Mouse (Mus musculus) liver, postnatal 0 days (tissue): Measurements from ENCODE around the gene Cdiptos. TPM values are rescaled to one million over a fixed set of nuclear protein-coding genes. Genes with fewer than 3 reads are reported as not detected.
A peak's percentile ranks its signal among the peaks of the same experiment; 100 is the strongest.

Experiments used
- ATAC-seq: fragments of 200-750 bp; cut with Nextera tagmentation; 2 replicates; pipeline ENCODE4 v1.8.0; 2017; ENCODE audit warnings: mild to moderate bottlenecking, moderate library complexity
- DNase-seq: peaks from one replicate; pipeline ENCODE4 v3.0.0-alpha.2; 2016
- H3K27ac ChIP-seq: fragments of 300-500 bp; sonication (generic); 2 replicates; pipeline ENCODE4 v1.5.1; 2014; ENCODE audit warnings: antibody characterized with exemption, moderate library complexity, mild to moderate bottlenecking, low read depth
- H3K27me3 ChIP-seq: fragments of 300-500 bp; sonication (generic); 2 replicates; pipeline ENCODE4 v1.6.1; 2014; ENCODE audit warnings: low read length, control low read depth, mixed read lengths; ENCODE audit not compliant: insufficient read depth
- H3K36me3 ChIP-seq: fragments of 300-500 bp; sonication (generic); replicated peaks from 2 replicates; pipeline ENCODE4 v1.6.1; 2014; ENCODE audit warnings: mild to moderate bottlenecking, control low read depth, low read length, moderate library complexity, mixed read lengths; ENCODE audit not compliant: insufficient read depth
- H3K4me1 ChIP-seq: fragments of 300-500 bp; sonication (generic); 2 replicates; pipeline ENCODE4 v1.6.1; 2014; ENCODE audit warnings: antibody characterized with exemption, mild to moderate bottlenecking, control low read depth; ENCODE audit not compliant: insufficient read depth
- H3K4me2 ChIP-seq: fragments of 300-500 bp; sonication (generic); 2 replicates; pipeline ENCODE4 v1.6.1; 2014; ENCODE audit warnings: low read depth, mild to moderate bottlenecking, low read length, moderate library complexity, mixed read lengths
- H3K4me3 ChIP-seq: fragments of 300-500 bp; sonication (generic); 2 replicates; pipeline ENCODE4 v1.5.1; 2014; ENCODE audit warnings: low read depth, low read length
- H3K9ac ChIP-seq: fragments of 300-500 bp; sonication (generic); replicated peaks from 2 replicates; pipeline ENCODE4 v1.6.1; 2014; ENCODE audit warnings: mild to moderate bottlenecking, moderate library complexity
- H3K9me3 ChIP-seq: fragments of 300-500 bp; sonication (generic); 2 replicates; pipeline ENCODE4 v1.6.1; 2016; ENCODE audit warnings: mild to moderate bottlenecking, control low read depth, low read length, mixed read lengths
- CTCF ChIP-seq: sonication (generic); IDR thresholded peaks from 2 replicates; pipeline ENCODE4 v1.5.1; 2016; ENCODE audit warnings: antibody characterized with exemption, low read depth
- EP300 ChIP-seq: IDR thresholded peaks from 2 replicates; pipeline ENCODE4 v1.6.1; 2016; ENCODE audit warnings: antibody characterized with exemption, low read depth, mild to moderate bottlenecking
- WGBS: fragments of 180-500 bp; shearing (Covaris S2); extraction: QIAGEN DNeasy Blood & Tissue Kit; methylation state at CpG from one replicate; pipeline ENCODE4 v1.1.7; 2014; ENCODE audit not compliant: insufficient replicate concordance; 5-methylcytosine and 5-hydroxymethylcytosine counted together
- polyA plus RNA-seq: library from polyadenylated mRNA; unstranded; fragments of >200 nt; fragmentation: Nextera tagmentation; extraction: Ambion mirVana; gene quantifications from 2 replicates; pipeline ENCODE4 v1.2.1, GENCODE M21; 2015

The Cdiptos gene
- polyA plus RNA-seq, 1 experiment from 2014 or later, result 0.68 TPM

DNA sequence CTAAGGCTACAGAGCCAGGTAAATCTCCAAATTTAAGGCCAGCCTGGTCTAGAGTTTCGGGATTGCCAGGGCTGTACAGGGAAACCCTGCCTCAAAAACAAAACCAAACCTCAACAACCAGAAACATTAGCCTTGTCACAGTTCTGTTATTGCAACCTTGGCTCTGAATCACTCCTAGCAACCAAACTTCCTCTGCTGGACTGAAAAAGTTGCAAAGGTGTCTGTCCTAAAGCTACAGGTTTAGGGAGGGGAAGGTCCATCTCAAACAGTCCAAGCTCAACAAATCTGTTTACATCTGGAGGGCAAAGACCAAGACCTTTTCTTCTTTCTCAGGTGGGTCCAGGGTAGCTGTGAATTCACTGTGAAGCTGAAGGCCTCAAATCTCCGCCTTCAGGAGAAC, 35.2 kb upstream of the Cdiptos start:
- WGBS, result 86% methylated on average over 2 of the region's 2 CpGs
- no peaks in the 10 kb centered on the region for H3K27me3 ChIP-seq
- peaks cover 8% of the 10 kb centered on the region; the same call in 1 of the 2 replicates for H3K36me3 ChIP-seq
- peak overlapping the region; percentile 11; the same call in 1 of the 2 replicates for H3K27ac ChIP-seq
- no peaks in the 10 kb centered on the region for H3K9me3 ChIP-seq
- no peak overlapping the region for H3K9ac ChIP-seq
- H3K4me2 ChIP-seq, result no peak overlapping the region
- no peak for TF ChIP-seq CTCF
- TF ChIP-seq EP300, result no peak
- no peak for ATAC-seq
- DNase-seq, result no peak
- no peak overlapping the region for H3K4me3 ChIP-seq
- peaks cover 51% of the 10 kb centered on the region for H3K4me1 ChIP-seq

DNA sequence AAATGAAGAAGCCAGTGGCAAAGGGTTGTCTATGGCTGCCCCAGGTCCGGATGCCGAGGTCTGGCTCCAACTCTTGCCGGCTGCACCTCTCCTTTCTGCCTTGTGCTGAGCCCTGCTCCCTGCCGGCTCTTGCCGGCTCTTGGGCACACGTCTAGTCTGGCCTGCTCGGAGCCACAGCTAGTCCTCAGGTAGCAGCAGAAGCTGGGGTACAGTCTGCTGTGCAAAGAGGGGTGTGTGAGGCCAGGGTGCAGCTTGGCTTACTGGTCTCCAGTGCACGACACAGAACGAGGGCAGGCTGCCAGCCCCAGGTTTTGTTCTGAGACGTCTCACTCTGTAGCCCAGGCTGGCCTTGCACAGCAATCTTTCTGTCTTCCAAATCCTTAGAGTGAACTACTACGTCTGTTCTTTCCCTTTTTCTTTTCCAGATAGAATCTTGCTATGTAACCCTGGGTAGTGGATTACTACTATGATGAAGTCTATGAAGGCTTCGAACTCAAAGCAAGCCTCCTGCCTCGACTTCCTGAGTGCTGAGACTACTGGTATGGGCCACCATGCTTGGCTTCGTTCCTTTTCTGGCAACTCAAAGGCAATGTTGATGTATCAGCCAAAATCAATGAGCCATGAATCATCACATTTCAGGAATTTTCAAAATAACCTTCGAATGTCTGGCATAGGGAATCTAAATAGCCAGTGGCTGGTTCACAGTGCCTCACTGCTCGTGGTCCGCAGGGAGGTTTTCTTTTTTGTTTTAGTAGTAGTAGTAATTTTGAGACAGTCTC, 33.6 kb upstream of the Cdiptos start:
- Histone ChIP-seq H3K36me3 (peaks cover 4% of the 10 kb centered on the region; the same call in 1 of the 2 replicates), H3K4me2 (0 out of 2 replicates have a peak overlapping the region, but pooled peaks have one; percentile 1), H3K27me3 (no peaks in the 10 kb centered on the region), H3K27ac (peak overlapping the region; percentile 94), H3K9me3 (no peaks in the 10 kb centered on the region), H3K4me1 (peaks cover 38% of the 10 kb centered on the region), H3K9ac (peak overlapping the region; percentile 52; the same call in 1 of the 2 replicates), H3K4me3 (no peak overlapping the region)
- ATAC-seq (no peak), DNase-seq (no peak)
- 77% methylated on average over 17 of the region's 17 CpGs for WGBS
- TF ChIP-seq CTCF, result no peak
- no peak for TF ChIP-seq EP300

DNA sequence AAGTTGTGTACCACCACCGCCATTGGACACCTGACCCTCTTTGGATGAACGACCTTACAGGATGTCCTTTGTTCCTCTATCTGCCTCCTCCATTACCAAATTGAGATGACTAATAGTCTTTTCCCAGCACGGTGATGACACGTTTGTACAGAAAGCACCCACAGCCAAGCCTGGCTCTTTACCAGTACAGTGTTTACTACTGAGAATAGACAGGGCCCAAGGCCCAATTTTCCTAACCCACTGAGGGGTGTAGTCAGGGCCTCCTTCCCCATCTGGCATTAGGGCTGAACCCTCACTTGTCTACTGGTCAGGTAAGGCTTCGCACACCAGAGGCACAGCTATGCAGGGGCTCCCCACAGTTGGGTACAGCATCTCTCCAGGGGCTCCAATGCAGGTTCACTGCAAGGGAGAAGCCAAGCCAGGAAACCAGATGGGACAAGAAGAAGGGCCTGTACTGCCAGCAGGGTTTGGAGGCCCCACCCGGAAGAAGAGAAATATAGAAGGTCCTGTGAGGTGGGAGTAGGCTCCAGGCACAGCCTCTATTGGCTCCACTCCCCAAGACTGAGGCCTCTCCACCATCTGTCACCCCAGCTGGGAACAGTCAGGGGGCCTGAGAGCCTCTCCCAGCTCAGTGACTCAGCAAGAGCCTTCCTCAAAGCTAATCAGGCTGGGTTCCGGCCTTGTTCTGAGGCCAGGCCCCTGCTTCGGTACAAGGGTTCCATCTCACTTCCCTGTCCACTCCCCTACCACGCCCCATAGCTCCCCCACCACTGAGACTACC, 32.5 kb upstream of the Cdiptos start:
- peak overlapping the region; percentile 52 for H3K9ac ChIP-seq
- H3K27ac ChIP-seq, result peak overlapping the region; percentile 94
- no peak overlapping the region for H3K4me3 ChIP-seq
- peak; percentile 72 for DNase-seq
- ATAC-seq, result peak; percentile 93
- no peaks in the 10 kb centered on the region for H3K27me3 ChIP-seq
- H3K4me2 ChIP-seq, result peak overlapping the region; percentile 1
- H3K9me3 ChIP-seq, result no peaks in the 10 kb centered on the region
- TF ChIP-seq EP300, result peak; percentile 7
- no peak for TF ChIP-seq CTCF
- peaks cover 32% of the 10 kb centered on the region for H3K4me1 ChIP-seq
- WGBS, result 44% methylated on average over 9 of the region's 9 CpGs
- H3K36me3 ChIP-seq, result peaks cover 4% of the 10 kb centered on the region; the same call in 1 of the 2 replicates

DNA sequence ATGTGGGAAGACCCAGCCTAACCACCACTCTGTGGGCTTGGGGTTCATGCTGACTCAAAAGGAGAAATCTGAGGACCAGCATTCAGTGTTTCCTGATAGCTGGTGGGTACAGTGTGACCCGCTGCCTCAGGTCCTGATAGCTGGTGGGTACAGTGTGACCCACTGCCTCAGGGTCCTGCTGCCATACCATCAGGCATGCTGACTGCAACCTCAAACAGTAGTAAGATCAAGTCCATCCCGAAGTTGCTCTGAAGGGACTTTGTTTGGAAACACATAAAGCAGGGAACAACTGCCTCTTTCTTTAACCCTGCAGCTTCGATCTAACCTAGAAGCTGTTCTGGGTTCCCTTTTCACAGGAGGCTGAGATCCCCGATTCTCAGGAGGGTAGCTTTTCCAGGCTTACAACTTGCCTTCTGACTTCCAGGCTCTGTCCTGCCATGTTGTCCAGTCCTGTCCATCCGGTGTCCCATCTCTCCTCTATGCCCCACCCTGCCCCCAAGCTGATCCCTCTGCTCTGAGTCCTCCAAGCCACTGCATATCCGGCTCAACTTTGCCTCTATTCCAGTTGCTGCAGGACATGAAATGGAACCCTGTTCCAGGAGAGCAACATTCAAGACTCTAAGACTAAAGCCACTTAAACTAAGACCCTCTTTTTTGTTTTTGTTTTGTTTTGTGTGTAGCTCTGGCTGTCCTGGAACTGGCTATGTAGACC, 31.6 kb upstream of the Cdiptos start:
- Histone ChIP-seq H3K4me2 (no peak overlapping the region), H3K4me3 (no peak overlapping the region), H3K27me3 (no peaks in the 10 kb centered on the region), H3K36me3 (no peaks in the 10 kb centered on the region; the same call in 1 of the 2 replicates), H3K9ac (no peak overlapping the region), H3K27ac (peak overlapping the region; percentile 94), H3K4me1 (peaks cover 28% of the 10 kb centered on the region), H3K9me3 (no peaks in the 10 kb centered on the region)
- 81% methylated on average over 6 of the region's 6 CpGs for WGBS
- TF ChIP-seq EP300 (no peak), CTCF (no peak)
- ATAC-seq (no peak), DNase-seq (no peak)

DNA sequence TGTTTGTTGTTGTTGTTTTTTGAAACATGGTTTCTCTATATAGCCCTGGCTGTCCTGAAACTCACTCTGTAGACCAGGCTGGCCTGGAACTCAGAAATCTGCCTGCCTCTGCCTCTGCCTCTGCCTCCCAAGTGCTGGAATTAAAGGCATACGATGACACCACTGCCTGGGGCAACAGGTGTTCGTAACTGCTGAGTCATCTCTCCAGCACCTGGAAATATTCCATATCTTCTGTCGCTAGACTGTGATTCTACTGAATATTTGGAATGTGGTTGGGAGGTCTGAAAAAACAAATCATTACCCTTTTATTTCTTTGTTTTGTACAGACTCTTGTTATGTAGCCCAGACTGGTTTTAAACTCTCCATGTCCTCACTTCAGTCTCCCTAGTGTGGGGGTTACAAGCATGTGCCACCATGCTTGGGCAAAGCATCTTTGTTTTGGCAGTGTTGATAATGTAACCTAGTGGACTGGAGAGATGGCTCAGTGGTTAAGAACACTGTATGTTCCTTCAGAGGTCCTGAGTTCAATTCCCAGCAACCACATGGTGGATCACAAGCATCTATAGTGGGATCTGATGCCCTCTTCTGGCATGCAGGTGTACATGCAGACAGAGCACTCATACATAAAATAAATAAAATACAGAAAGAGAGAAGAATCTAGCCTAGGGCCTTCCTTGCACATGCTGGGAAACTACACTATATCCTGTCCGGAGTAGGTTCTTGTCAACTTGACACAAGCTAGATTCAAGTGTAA, 28.4 kb upstream of the Cdiptos start:
- H3K27ac ChIP-seq, result no peak overlapping the region
- WGBS, result 87% methylated on average over 4 of the region's 4 CpGs

More for the DNA sequence above, 28.4 kb upstream of the Cdiptos start:
- H3K27me3 ChIP-seq, result no peaks in the 10 kb centered on the region
- no peak overlapping the region for H3K4me2 ChIP-seq
- DNase-seq (no peak), ATAC-seq (no peak)
- TF ChIP-seq CTCF, result peak; percentile 54
- no peak for TF ChIP-seq EP300
- no peak overlapping the region for H3K4me3 ChIP-seq
- H3K4me1 ChIP-seq, result peaks cover 21% of the 10 kb centered on the region
- H3K9me3 ChIP-seq, result no peaks in the 10 kb centered on the region
- H3K9ac ChIP-seq, result no peak overlapping the region
- no peaks in the 10 kb centered on the region; the same call in 1 of the 2 replicates for H3K36me3 ChIP-seq
